Mouse (Mus musculus) stomach, postnatal 0 days (tissue): Measurements from ENCODE around the gene Fam229b. TPM values are rescaled to one million over a fixed set of nuclear protein-coding genes. Genes with fewer than 3 reads are reported as not detected.

ENCODE experiments used
- ATAC-seq: fragments of 200-750 bp; cut with Nextera tagmentation; 2 replicates; pipeline ENCODE4 v1.8.0; 2017; ENCODE audit not compliant: low FRiP score, low TSS enrichment
- DNase-seq: peaks from one replicate; pipeline ENCODE4 v3.0.0-alpha.2; 2016; ENCODE audit warnings: low spot score
- H3K27ac ChIP-seq: fragments of 300-500 bp; sonication (generic); replicated peaks from 2 replicates; pipeline ENCODE4 v1.5.1; 2014; ENCODE audit warnings: mild to moderate bottlenecking, control low read depth
- H3K27me3 ChIP-seq: fragments of 300-500 bp; sonication (generic); 2 replicates; pipeline ENCODE4 v1.6.1; 2014; ENCODE audit warnings: low read length; ENCODE audit not compliant: control insufficient read depth, insufficient read depth
- H3K36me3 ChIP-seq: fragments of 300-500 bp; sonication (generic); 2 replicates; pipeline ENCODE4 v1.6.1; 2014; ENCODE audit warnings: low read length, mixed read lengths; ENCODE audit not compliant: control insufficient read depth, insufficient read depth
- H3K4me1 ChIP-seq: fragments of 300-500 bp; sonication (generic); replicated peaks from 2 replicates; pipeline ENCODE4 v1.6.1; 2014; ENCODE audit warnings: antibody characterized with exemption; ENCODE audit not compliant: control insufficient read depth, insufficient read depth
- H3K4me2 ChIP-seq: fragments of 300-500 bp; sonication (generic); replicated peaks from 2 replicates; pipeline ENCODE4 v1.6.1; 2014; ENCODE audit warnings: low read depth, mild to moderate bottlenecking, control low read depth, moderate library complexity
- H3K4me3 ChIP-seq: fragments of 300-500 bp; sonication (generic); 2 replicates; pipeline ENCODE4 v1.5.1; 2014; ENCODE audit warnings: low read depth, low read length, control low read depth
- H3K9ac ChIP-seq: fragments of 300-500 bp; sonication (generic); 2 replicates; pipeline ENCODE4 v1.6.1; 2014; ENCODE audit warnings: mild to moderate bottlenecking, low read length, control low read depth, mixed read lengths
- H3K9me3 ChIP-seq: fragments of 300-500 bp; sonication (generic); 2 replicates; pipeline ENCODE4 v1.6.1; 2016; ENCODE audit warnings: low read length; ENCODE audit not compliant: control insufficient read depth
- CTCF ChIP-seq: IDR thresholded peaks from 2 replicates; pipeline ENCODE4 v1.5.1; 2016; ENCODE audit warnings: antibody characterized with exemption, low read depth, mild to moderate bottlenecking, moderate library complexity
- EP300 ChIP-seq: optimal IDR thresholded peaks from 2 replicates; pipeline ENCODE3; 2016; ENCODE audit warnings: antibody characterized with exemption
- WGBS: fragments of 180-500 bp; shearing (Covaris S2); extraction: QIAGEN DNeasy Blood & Tissue Kit; methylation state at CpG from one replicate; pipeline ENCODE4 v1.1.7; 2014; 5-methylcytosine and 5-hydroxymethylcytosine counted together
- polyA plus RNA-seq: library from polyadenylated mRNA; unstranded; fragments of >200 nt; fragmentation: Nextera tagmentation; extraction: Ambion mirVana; gene quantifications from 2 replicates; pipeline ENCODE4 v1.2.1, GENCODE M21; 2015

The Fam229b gene
- polyA plus RNA-seq, 1 experiment from 2014 or later, result 5.0 TPM

DNA sequence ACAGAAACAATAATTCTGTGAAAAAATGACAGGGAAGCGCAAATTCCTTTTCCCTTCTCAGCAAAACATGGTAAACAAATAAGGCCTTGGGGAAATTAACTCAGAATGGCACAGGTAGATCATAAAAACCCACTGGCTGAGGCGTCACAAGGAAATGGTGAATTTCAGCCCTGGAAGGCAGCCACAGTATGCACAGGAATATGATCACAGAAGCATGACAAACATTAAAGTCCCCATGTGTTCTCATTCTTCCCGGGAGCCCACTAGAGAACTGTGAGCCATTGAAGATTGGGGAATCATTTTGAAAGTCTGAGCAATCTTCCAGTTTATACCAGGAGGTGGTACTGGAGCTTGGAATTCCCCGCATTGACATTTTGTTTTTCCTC, 24.2 kb downstream of the Fam229b start:
- Histone ChIP-seq H3K4me2 (no peak overlapping the region), H3K36me3 (peaks cover 6% of the 10 kb centered on the region; the same call in 1 of the 2 replicates), H3K4me1 (no peaks in the 10 kb centered on the region), H3K27me3 (no peaks in the 10 kb centered on the region), H3K9ac (no peak overlapping the region), H3K27ac (no peak overlapping the region), H3K4me3 (no peak overlapping the region), H3K9me3 (no peaks in the 10 kb centered on the region)
- DNase-seq (no peak), ATAC-seq (no peak)
- TF ChIP-seq CTCF (no peak), EP300 (no peak)
- 57% methylated on average over 4 of the region's 4 CpGs for WGBS

DNA sequence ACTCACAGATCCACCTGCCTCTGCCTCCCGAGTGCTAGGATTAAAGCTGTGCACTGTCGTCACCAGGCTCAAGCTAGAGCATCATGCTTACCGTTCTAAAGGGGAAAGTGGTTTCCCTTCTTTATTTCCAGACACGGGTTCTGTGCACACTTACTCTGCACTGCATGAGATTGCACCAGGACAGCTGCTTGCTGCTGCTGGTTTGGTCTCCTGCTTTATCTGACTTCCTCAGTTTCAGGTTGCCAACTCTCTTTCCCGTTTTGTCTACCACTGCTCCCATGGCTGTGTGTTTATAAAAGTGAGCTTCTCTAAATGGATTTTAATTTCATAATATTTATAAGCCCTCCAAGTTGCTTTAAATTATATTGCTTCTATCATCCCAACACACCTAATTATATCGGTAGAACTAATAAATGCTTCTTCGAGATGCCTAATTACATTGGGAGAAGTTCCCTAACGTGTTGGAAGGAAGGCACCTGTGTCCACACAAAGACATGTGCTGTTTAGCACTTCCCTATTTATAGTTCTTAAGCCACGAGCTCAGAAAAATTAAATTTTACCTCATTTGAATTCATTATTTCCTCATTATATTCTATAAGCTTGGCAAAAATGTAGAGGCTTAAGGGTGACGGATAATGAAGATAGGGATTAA, 24.8 kb downstream of the Fam229b start:
- H3K4me2 ChIP-seq, result no peak overlapping the region
- H3K9me3 ChIP-seq, result no peaks in the 10 kb centered on the region
- H3K27me3 ChIP-seq, result no peaks in the 10 kb centered on the region
- H3K9ac ChIP-seq, result no peak overlapping the region
- ATAC-seq (no peak), DNase-seq (no peak)
- H3K4me3 ChIP-seq, result no peak overlapping the region
- WGBS, result 58% methylated on average over 10 of the region's 10 CpGs
- H3K4me1 ChIP-seq, result no peaks in the 10 kb centered on the region
- H3K36me3 ChIP-seq, result peaks cover 6% of the 10 kb centered on the region; the same call in 1 of the 2 replicates
- TF ChIP-seq CTCF, result no peak
- no peak for TF ChIP-seq EP300
- no peak overlapping the region for H3K27ac ChIP-seq

DNA sequence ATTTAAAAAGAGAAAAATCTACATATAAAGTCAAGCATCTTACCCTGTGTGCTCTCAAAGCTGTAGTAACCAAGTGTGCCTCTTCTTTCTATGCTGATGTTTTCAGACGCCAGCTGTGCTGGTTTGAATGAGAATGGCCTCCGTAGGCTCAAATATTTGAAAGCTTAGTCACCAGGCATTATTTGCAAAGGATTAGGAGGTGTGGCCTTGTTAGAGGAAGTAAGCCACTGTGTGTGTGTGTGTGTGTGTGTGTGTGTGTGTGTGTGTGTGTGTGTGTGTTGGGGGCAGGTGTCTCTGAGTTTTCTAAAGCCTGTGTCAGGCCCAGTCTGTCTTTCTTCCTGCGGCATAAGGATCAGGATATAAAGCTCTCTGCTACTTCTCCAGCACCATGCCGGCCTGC, 26.8 kb downstream of the Fam229b start:
- Histone ChIP-seq H3K4me2 (no peak overlapping the region), H3K27me3 (no peaks in the 10 kb centered on the region), H3K9me3 (no peaks in the 10 kb centered on the region), H3K27ac (no peak overlapping the region), H3K4me1 (no peaks in the 10 kb centered on the region), H3K9ac (no peak overlapping the region), H3K4me3 (no peak overlapping the region), H3K36me3 (peaks cover 6% of the 10 kb centered on the region; the same call in 1 of the 2 replicates)
- no peak for TF ChIP-seq EP300
- TF ChIP-seq CTCF, result no peak
- ATAC-seq (no peak), DNase-seq (no peak)
- 36% methylated on average over 4 of the region's 4 CpGs for WGBS

DNA sequence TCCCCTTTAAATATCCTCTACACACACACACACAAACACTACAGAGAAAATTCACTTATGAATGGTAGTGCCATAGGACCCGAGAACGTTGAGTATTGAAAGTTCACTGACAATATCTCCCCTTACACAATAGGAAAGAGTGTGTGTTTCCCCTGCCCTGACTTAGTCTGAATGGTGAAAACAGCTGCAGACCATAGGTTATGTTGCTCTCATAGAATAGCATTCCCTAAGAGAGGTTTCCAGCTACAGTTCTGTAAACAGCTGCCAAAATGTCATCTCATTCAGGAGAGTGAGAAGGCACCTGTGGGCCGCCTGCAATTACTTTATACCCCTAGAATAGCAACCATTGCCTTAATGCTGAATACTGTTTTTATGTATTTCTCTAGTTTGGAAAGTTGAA, 27.3 kb downstream of the Fam229b start:
- no peak overlapping the region for H3K4me2 ChIP-seq
- H3K27ac ChIP-seq, result no peak overlapping the region
- H3K4me3 ChIP-seq, result no peak overlapping the region
- peaks cover 6% of the 10 kb centered on the region; the same call in 1 of the 2 replicates for H3K36me3 ChIP-seq
- no peaks in the 10 kb centered on the region for H3K27me3 ChIP-seq
- no peaks in the 10 kb centered on the region for H3K4me1 ChIP-seq
- TF ChIP-seq EP300, result no peak
- TF ChIP-seq CTCF, result no peak
- H3K9ac ChIP-seq, result no peak overlapping the region
- no peak for DNase-seq
- 46% methylated on average over 3 of the region's 3 CpGs for WGBS
- H3K9me3 ChIP-seq, result no peaks in the 10 kb centered on the region
- ATAC-seq, result no peak

DNA sequence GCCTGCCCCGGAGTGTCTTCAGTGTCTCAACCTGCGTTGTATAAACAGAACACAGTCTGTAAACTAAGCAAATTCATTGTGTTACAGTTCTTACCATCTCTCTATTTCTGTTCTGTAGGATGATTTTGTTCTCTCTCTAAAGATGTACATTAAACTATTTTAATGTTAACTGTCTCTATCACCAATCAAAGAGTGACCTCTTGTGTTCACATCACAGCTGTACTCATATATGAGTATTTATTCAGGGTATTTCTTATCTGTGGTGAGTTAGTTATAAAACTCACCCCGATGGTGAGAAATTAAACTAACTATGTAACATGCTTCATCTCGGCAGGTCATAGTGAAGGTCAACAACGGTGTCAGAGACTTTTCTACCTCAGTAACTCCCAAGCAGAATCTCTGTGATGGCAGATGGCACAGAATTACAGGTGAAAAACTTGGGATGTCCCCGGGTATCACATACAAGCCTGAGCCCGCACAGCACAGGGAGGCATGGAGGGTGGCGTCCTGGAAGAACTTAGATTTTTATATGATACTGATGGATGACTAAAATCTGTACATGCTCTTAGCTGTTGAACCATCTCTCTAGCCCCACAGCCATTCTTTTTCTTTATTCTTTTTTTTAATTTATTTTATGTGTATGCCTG, 28.8 kb downstream of the Fam229b start:
- Histone ChIP-seq H3K36me3 (peaks cover 5% of the 10 kb centered on the region; the same call in 1 of the 2 replicates), H3K9ac (no peak overlapping the region), H3K4me2 (no peak overlapping the region), H3K4me1 (no peaks in the 10 kb centered on the region), H3K27ac (no peak overlapping the region), H3K4me3 (no peak overlapping the region), H3K9me3 (no peaks in the 10 kb centered on the region), H3K27me3 (no peaks in the 10 kb centered on the region)
- no peak for DNase-seq
- ATAC-seq, result no peak
- TF ChIP-seq CTCF (no peak), EP300 (no peak)
- WGBS, result 80% methylated on average over 8 of the region's 8 CpGs

DNA sequence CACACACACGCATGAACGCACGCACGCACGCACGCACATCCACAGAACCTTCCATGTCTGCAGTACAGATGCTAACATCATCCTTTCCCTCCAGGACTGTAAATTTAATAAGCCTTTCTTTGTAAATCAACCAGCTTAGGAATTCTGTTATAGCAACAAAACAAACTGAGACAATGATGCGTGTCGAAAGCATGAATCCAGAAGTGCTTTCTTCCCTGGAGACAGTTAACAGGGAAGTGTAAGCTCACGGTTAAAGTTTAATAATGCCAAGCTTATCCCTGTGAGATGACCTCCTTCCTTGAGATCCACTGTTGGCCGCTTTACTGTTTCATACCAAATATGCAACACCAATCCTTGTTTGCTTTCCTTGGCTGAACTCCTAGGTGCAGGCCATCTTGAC, 35.0 kb downstream of the Fam229b start:
- no peak overlapping the region for H3K4me2 ChIP-seq
- H3K4me3 ChIP-seq, result no peak overlapping the region
- no peak for TF ChIP-seq CTCF
- TF ChIP-seq EP300, result no peak
- ATAC-seq (no peak), DNase-seq (no peak)
- 95% methylated on average over 10 of the region's 10 CpGs for WGBS
- no peaks in the 10 kb centered on the region for H3K27me3 ChIP-seq
- H3K27ac ChIP-seq, result no peak overlapping the region
- H3K9ac ChIP-seq, result no peak overlapping the region
- H3K36me3 ChIP-seq, result peaks cover 2% of the 10 kb centered on the region; the same call in 1 of the 2 replicates
- no peaks in the 10 kb centered on the region for H3K9me3 ChIP-seq
- H3K4me1 ChIP-seq, result no peaks in the 10 kb centered on the region
